Mouse (Mus musculus) CD4-positive helper T cell, adult 2 months (primary cell): ENCODE data around the gene Insyn1.

Source experiments
- DNase-seq: peaks from one replicate; pipeline ENCODE4 v3.0.0-alpha.2; 2012; ENCODE audit warnings: low read depth, missing footprints, low spot score

Gene Insyn1

DNA sequence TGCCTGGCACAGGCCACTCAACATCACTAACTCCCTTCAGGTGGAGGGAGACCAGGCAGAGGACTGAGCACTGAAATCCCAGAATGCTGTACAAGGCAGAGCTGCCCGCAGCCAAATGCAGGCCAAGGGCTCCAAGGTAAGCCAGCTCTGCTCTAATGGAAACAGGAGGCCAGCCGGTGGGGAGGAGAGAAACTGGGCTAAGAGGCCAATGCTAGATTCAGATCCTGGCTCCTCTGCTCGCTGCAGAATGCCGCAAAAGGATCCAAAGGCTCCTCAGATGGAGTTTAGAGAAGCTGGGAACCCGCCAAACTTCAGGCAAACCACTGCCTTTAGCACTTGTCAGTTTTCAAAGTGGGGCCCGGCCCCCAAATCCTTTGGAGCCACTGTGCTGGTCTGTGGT is 44.9 kb downstream of the Insyn1 start:
- no peak for DNase-seq

DNA sequence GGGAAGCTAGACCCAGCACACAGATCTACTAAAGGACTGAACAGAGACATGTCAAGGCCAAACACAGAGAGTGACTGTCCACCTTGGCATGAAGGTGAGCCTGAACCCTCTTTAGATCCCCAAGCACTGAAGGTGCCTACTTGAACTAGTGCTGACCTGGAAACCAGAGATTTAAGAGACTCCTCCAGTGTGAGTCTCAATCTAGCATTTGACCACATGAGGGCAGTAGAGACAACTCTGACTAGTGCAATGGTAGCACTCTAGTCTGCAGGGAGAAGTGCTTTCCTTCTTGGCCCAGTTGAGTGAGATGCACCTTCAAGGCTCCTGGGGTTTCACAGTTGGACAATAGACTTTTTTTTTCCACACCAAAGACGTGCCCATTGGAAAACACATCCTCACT is 46.4 kb downstream of the Insyn1 start:
- peak; percentile 51 for DNase-seq

DNA sequence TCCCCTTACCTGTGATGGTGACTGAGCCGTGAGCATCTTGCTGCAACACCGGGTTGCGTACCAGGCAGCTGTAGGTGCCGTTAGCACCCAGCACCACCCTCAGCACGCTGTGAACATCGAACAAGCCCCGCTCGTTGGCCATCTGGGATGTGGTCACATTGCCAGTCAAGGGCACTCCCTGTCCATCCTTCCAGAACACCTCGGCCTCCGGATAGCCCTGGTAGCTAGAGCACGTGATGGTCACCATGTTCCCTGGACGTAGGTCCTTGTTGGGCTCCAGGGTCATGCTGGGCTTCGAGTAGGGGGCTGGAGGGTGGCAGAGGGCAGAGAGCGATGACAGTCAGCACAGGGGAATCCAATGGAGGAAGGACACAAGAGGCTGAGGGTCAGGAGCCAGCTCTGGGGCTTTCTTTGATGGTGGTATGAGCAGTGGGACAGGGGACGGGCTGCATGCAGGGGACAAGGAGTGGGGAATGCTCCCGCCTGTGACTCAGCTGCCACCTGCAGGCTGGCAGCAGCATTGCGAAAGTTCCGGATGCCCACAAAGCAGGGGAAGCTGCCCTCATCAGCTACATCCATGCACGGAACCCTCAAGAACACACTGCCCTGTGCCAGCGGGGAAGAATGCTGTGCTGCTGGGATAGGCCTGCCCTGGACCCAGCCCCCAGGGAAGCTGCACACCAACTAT is 47.2 kb downstream of the Insyn1 start:
- no peak for DNase-seq

DNA sequence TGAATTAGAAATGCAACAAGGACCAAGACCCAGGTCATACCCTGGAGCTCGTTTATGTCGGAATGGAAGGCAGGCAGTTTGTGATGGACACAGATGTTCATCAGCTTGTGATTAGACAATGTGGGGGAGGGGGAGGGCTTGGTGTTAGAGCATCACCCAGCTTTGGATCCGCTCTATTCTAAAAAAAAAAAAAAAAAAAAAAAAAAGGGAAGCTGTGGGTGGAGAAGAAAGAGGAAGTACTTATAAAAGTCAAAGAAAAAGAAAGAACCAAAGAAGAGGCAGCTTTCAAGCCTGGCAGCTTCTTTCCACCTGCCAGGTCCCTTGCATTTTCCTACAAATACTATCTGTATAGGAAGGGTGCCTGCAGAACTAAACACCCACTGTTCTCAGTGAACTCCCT is 49.4 kb downstream of the Insyn1 start:
- no peak for DNase-seq

DNA sequence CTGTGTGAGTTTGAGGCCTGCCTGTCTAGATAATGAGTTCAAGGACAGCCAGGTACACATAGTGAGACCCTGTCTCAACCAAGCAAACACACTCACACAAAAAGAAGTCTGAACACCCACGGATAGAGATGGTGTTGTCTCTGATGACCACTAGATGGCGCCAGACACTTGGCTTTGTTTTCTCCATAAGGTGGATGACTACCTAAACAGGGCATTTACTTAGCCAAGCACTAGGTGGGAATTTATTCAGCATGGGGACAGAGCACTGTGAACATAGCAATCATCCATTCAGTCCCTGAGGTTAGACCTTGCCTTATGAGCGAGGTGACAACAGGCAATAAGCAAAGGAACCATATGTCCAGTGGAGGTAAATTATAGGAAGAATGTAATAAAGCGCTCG is 51.5 kb downstream of the Insyn1 start:
- peak; percentile 63 for DNase-seq

DNA sequence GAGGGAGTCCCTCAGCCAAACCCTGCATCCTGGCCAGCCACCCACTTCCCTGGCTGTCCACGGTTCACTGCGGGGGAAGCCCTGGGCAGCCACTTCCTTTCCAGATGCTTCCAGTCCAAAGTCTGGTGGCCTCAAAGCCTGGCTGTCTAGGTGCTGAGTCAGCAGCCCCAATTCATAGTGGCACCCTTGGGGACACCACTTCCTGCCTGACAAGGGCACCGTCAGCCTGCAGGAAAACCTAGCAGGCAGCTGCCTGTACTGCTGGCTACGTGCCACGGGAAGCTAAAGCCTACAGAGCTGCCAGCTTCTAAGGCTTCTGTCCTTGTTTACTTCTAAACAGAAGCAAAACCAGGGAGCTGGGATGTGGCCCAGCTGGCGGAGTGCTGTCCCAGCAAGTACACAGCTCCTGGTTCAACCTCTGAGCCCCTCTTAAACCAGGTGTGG is 53.5 kb downstream of the Insyn1 start:
- peak; percentile 68 for DNase-seq

DNA sequence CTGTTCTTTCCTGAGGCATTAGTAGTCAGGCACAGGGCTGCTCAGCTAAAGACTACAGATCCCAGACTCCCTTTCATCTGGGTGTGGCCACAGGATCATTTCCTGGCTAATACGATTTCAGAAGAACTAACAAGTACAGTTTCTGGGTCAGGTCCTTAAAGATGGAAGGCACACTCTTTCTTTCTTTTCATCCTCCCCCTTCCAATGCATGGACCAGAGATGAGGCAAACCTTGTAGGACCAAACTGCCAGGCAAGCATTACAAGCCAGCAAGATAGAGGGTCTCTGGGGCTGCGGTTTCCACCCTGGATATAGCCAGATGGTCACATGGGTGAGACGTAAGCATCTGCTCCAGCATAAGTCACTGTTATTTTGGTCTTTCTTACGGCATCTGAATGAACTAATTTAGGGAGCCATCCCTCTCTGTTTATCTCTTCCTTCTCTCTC is 56.5 kb downstream of the Insyn1 start:
- no peak for DNase-seq

DNA sequence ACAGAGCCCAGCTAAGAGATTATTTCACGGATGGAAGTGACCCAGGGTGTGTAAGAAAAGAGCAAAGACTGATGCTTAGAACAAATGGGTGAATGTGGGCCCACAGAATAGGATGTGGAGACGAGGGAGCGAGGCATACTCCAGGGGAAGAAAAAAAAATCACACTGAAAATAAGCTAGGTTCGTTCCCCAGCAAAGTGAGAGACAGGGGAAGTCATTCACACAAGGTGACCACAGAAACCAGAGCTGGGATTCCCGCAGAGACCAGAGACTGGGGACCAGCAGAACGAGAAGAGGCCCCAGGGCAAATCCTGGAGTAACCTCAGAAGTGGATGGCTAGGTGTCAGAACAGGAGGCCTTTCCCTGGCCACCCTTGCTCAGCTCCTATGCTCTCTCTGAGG is 57.0 kb downstream of the Insyn1 start:
- DNase-seq: no peak

DNA sequence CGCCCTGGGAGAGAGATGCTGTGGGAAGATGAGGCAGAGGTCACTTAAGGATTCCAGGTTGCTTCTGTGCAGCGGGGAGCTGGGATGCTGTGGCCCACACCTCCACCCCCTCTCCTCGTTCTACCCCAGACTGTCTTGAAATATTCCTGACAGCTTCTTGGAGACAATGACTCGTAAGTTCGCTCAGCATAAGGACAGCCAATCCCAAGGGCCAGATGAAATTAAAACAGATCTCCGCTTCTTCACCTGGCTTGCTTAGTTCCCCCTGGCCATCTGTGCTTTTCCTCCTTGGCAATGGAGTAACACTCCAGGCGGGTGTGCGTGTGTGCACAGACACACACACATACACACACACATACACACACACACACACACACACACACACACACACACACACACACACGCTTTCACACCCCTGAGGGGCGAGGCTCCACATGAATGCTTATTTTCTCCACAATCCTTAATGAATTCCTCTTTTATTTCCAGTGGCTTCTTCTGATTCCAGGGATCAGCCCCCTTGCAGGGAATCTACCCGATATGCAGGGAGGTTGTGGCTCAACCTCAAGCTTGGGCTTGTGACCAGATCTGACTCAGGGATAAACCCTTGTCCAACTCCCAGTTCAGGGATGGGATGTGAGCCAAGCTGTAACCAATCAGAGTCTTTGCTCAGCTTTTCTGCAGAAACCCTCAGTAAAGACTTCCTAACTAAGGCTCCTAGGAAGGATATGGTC is 58.4 kb downstream of the Insyn1 start:
- no peak for DNase-seq

DNA sequence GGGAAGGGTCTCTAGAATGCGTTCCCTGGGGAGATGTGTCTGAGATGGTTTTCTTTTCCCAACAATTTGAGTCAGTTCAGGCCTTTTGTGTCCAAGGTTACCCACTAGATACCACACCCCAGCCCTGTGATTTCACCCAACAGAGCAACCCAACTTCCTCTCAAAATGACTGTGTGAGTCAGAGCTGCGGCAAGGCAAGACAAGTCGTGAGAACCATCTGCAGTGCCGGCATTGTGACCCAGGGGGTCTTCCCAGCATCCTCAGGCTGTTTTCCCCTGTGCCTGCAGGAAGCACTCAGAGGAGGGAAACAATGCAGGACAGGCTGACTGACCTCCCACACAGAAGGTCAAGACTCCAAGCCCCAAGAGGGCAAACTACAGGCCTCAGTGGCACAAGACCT is 60.5 kb downstream of the Insyn1 start:
- DNase-seq: no peak
